Comparison of ENCODE assay signal across 26 mouse cellular contexts in genomic region chr13:9099289-9099688, GRCm38 (mm10). TPM values are rescaled to one million over a fixed set of nuclear protein-coding genes. Genes with fewer than 3 reads are reported as not detected.
DNase-seq lines count a peak whose midpoint lies in the region; ATAC-seq and TF ChIP-seq lines count a peak whose summit lies in the region.
"Had no signal": no experiment of that assay in that cellular context is flagged by ENCODE, and none has a peak within 500 bp of the region (broad histone marks: within the 10 kb centered on the region; RNA-seq: fewer than 3 reads in every experiment).

No protein-coding gene starts in this region.

- no peak for ATAC-seq in liver, postnatal 0 days
- ATAC-seq in liver, embryonic 12.5 days: no peak
- peak; percentile 35; the same call in 1 of the 2 replicates for ATAC-seq in megakaryocyte progenitor cell, adult 5-6 weeks (replicated peaks; ENCODE audit: poor library complexity)
- no peak for ATAC-seq in stomach, postnatal 0 days (ENCODE audit: low FRiP score, low TSS enrichment)
- ATAC-seq in hindbrain, embryonic 11.5 days (ENCODE audit: low FRiP score): no peak
- ATAC-seq: forebrain, embryonic 15.5 days; intestine, embryonic 16.5 days; midbrain, embryonic 16.5 days had no signal

- in situ Hi-C loops in CH12.LX (cut with MboI; ENCODE audit: low pct_ligation_motif_present, low pct_unique_long_range_greater_than_20kb, low sequenced_read_pairs): no loop called here

- no peak overlapping the region for H3K9ac ChIP-seq in liver, postnatal 0 days (replicated peaks)
- H3K9ac ChIP-seq in liver, embryonic 12.5 days: no peak overlapping the region
- no peak overlapping the region for H3K9ac ChIP-seq in CH12.LX (ENCODE audit: insufficient read depth, low read depth)
- H3K9ac ChIP-seq in stomach, postnatal 0 days (ENCODE audit: low read length): no peak overlapping the region
- H3K9ac ChIP-seq in hindbrain, embryonic 11.5 days (ENCODE audit: low read depth, low read length): no peak overlapping the region
- H3K9ac ChIP-seq: forebrain, embryonic 15.5 days; hindbrain, embryonic 14.5 days; limb, embryonic 12.5 days; neural tube, embryonic 13.5 days had no signal

- WGBS in liver, postnatal 0 days (ENCODE audit: insufficient replicate concordance): 65% methylated on average over 5 of the region's 5 CpGs
- 79% methylated on average over 5 of the region's 5 CpGs for WGBS in liver, embryonic 12.5 days (ENCODE audit: insufficient replicate concordance)
- 62% methylated on average over 5 of the region's 5 CpGs for WGBS in stomach, postnatal 0 days
- WGBS in hindbrain, embryonic 11.5 days: 72% methylated on average over 5 of the region's 5 CpGs

- no peak overlapping the region for H3K27ac ChIP-seq in liver, postnatal 0 days (ENCODE audit: low read depth)
- no peak overlapping the region for H3K27ac ChIP-seq in liver, embryonic 12.5 days
- H3K27ac ChIP-seq in CH12.LX (ENCODE audit: insufficient read depth, low read depth): no peak overlapping the region
- H3K27ac ChIP-seq in stomach, postnatal 0 days (replicated peaks): peak overlapping the region; percentile 31; the same call in 1 of the 2 replicates
- H3K27ac ChIP-seq in hindbrain, embryonic 11.5 days (ENCODE audit: low read depth, low read length): no peak overlapping the region
- H3K27ac ChIP-seq: embryonic facial prominence, embryonic 10.5 days; forebrain, embryonic 15.5 days; hindbrain, embryonic 14.5 days; layer of hippocampus, adult 2 months; limb, embryonic 12.5 days; neural tube, embryonic 13.5 days had no signal

- no peak for TF ChIP-seq POLR2A in CH12.LX (IDR thresholded peaks at IDR 0.05; ENCODE audit: low read depth, low read length)

- dilution Hi-C loops in CH12.LX (cut with MboI; ENCODE audit: extremely low pct_ligation_motif_present, extremely low pct_unique_long_range_greater_than_20kb, low sequenced_read_pairs): no loop called here

- TF ChIP-seq EP300 in liver, postnatal 0 days (IDR thresholded peaks at IDR 0.05; ENCODE audit: low read depth): no peak
- TF ChIP-seq EP300 in CH12.LX (IDR thresholded peaks at IDR 0.05; ENCODE audit: low read length): no peak
- no peak for TF ChIP-seq EP300 in stomach, postnatal 0 days (optimal IDR thresholded peaks at IDR 0.05)

- H3K4me2 ChIP-seq in liver, postnatal 0 days (ENCODE audit: low read depth, low read length): peak overlapping the region; percentile 9; the same call in 1 of the 2 replicates
- no peak overlapping the region for H3K4me2 ChIP-seq in liver, embryonic 12.5 days
- H3K4me2 ChIP-seq in CH12.LX (ENCODE audit: insufficient read depth, low read depth, poor library complexity, severe bottlenecking): no peak overlapping the region
- H3K4me2 ChIP-seq in stomach, postnatal 0 days (replicated peaks; ENCODE audit: low read depth): no peak overlapping the region
- no peak overlapping the region for H3K4me2 ChIP-seq in hindbrain, embryonic 11.5 days (replicated peaks; ENCODE audit: low read depth, low read length)
- H3K4me2 ChIP-seq: forebrain, embryonic 15.5 days; hindbrain, embryonic 14.5 days; limb, embryonic 12.5 days; neural tube, embryonic 13.5 days had no signal

- no peak for TF ChIP-seq RAD21 in CH12.LX (IDR thresholded peaks at IDR 0.05; ENCODE audit: low read depth, low read length)

- peaks cover 3% of the 10 kb centered on the region; the same call in 1 of the 2 replicates for H3K36me3 ChIP-seq in liver, postnatal 0 days (replicated peaks; ENCODE audit: insufficient read depth, low read length)
- peaks cover 19% of the 10 kb centered on the region for H3K36me3 ChIP-seq in liver, embryonic 12.5 days
- H3K36me3 ChIP-seq in CH12.LX (replicated peaks in 1 of 2; ENCODE audit: control insufficient read depth in 1 of 2, insufficient read depth in 1 of 2, low read length in 1 of 2): peaks cover 3 to 33% of the 10 kb centered on the region in 2 experiments
- no peaks in the 10 kb centered on the region for H3K36me3 ChIP-seq in stomach, postnatal 0 days (ENCODE audit: control insufficient read depth, insufficient read depth, low read length)
- H3K36me3 ChIP-seq in hindbrain, embryonic 11.5 days (ENCODE audit: control insufficient read depth, insufficient read depth, low read length): no peaks in the 10 kb centered on the region
- H3K36me3 ChIP-seq: embryonic facial prominence, embryonic 10.5 days; forebrain, embryonic 15.5 days; limb, embryonic 12.5 days; neural tube, embryonic 13.5 days had no signal

- no peak for DNase-seq in liver, postnatal 0 days
- DNase-seq in CH12.LX (ENCODE audit: extremely low read depth): peak; percentile 22
- no peak for DNase-seq in stomach, postnatal 0 days (ENCODE audit: low spot score)
- DNase-seq in thymus, adult 18-20 months: no peak
- DNase-seq in hindbrain, embryonic 11.5 days (ENCODE audit: low spot score): no peak
- DNase-seq: adrenal gland, postnatal 36 days; B cell, adult 2 months; cerebellum, adult 11 months; cerebellum, adult 9-11 months; gastrocnemius, postnatal 10 days; heart, adult 18-20 months; heart, postnatal 36 days; kidney, postnatal 25 days; lung, postnatal 36 days; thymus, postnatal 25 days had no signal

- no peaks in the 10 kb centered on the region for H3K9me3 ChIP-seq in liver, postnatal 0 days (ENCODE audit: low read length)
- H3K9me3 ChIP-seq in liver, embryonic 12.5 days (replicated peaks): no peaks in the 10 kb centered on the region
- H3K9me3 ChIP-seq in CH12.LX (replicated peaks; ENCODE audit: low read length): no peaks in the 10 kb centered on the region
- H3K9me3 ChIP-seq in stomach, postnatal 0 days (ENCODE audit: control insufficient read depth, low read length): no peaks in the 10 kb centered on the region
- H3K9me3 ChIP-seq in hindbrain, embryonic 11.5 days (ENCODE audit: control insufficient read depth, low read length): no peaks in the 10 kb centered on the region
- H3K9me3 ChIP-seq: embryonic facial prominence, embryonic 10.5 days; forebrain, embryonic 15.5 days; limb, embryonic 12.5 days; neural tube, embryonic 13.5 days had no signal

- no peaks in the 10 kb centered on the region for H3K27me3 ChIP-seq in liver, postnatal 0 days (ENCODE audit: insufficient read depth, low read length)
- H3K27me3 ChIP-seq in liver, embryonic 12.5 days (replicated peaks): no peaks in the 10 kb centered on the region
- no peaks in the 10 kb centered on the region for H3K27me3 ChIP-seq in CH12.LX (replicated peaks)
- H3K27me3 ChIP-seq in stomach, postnatal 0 days (ENCODE audit: control insufficient read depth, insufficient read depth, low read length): no peaks in the 10 kb centered on the region
- no peaks in the 10 kb centered on the region for H3K27me3 ChIP-seq in hindbrain, embryonic 11.5 days (ENCODE audit: control insufficient read depth, insufficient read depth, low read length)
- H3K27me3 ChIP-seq: forebrain, embryonic 15.5 days; limb, embryonic 12.5 days; neural tube, embryonic 13.5 days had no signal

- H3K79me2 ChIP-seq in CH12.LX (replicated peaks; ENCODE audit: control insufficient read depth, extremely low read depth, insufficient read depth, poor library complexity, severe bottlenecking): peaks cover 72% of the 10 kb centered on the region

- H3K4me1 ChIP-seq in liver, postnatal 0 days (ENCODE audit: insufficient read depth): peaks cover 33% of the 10 kb centered on the region
- H3K4me1 ChIP-seq in liver, embryonic 12.5 days: peaks cover 63% of the 10 kb centered on the region
- peaks cover 0 to 52% of the 10 kb centered on the region in 2 experiments; a peak in 2 of 4 replicates for H3K4me1 ChIP-seq in CH12.LX (ENCODE audit: control insufficient read depth in 1 of 2, insufficient read depth in 2 of 2)
- no peaks in the 10 kb centered on the region; the same call in 1 of the 2 replicates for H3K4me1 ChIP-seq in stomach, postnatal 0 days (replicated peaks; ENCODE audit: control insufficient read depth, insufficient read depth)
- no peaks in the 10 kb centered on the region for H3K4me1 ChIP-seq in hindbrain, embryonic 11.5 days (replicated peaks; ENCODE audit: control insufficient read depth, insufficient read depth, low read length)

- TF ChIP-seq CTCF in liver, postnatal 0 days (IDR thresholded peaks at IDR 0.05; ENCODE audit: low read depth): no peak
- TF ChIP-seq CTCF in CH12.LX (conservative IDR thresholded peaks at IDR 0.05 in 1 of 2, IDR thresholded peaks at IDR 0.05 in 1 of 2; ENCODE audit: low read depth in 2 of 2, low read length in 2 of 2): no peak
- TF ChIP-seq CTCF in stomach, postnatal 0 days (IDR thresholded peaks at IDR 0.05; ENCODE audit: low read depth): no peak

- H3K4me3 ChIP-seq in liver, postnatal 0 days (ENCODE audit: low read depth, low read length): no peak overlapping the region
- H3K4me3 ChIP-seq in liver, embryonic 12.5 days: no peak overlapping the region
- H3K4me3 ChIP-seq in CH12.LX (replicated peaks in 1 of 3; ENCODE audit: low read depth in 2 of 3, low read length in 2 of 3, poor library complexity in 1 of 3): no peak overlapping the region
- H3K4me3 ChIP-seq in stomach, postnatal 0 days (ENCODE audit: low read depth, low read length): no peak overlapping the region
- no peak overlapping the region for H3K4me3 ChIP-seq in hindbrain, embryonic 11.5 days (ENCODE audit: low read depth, low read length)
- H3K4me3 ChIP-seq: embryonic facial prominence, embryonic 10.5 days; forebrain, embryonic 15.5 days; layer of hippocampus, adult 2 months; limb, embryonic 12.5 days; myocyte; neural tube, embryonic 13.5 days had no signal

TF ChIP-seq in CH12.LX, 34 proteins besides CTCF, POLR2A, EP300 and RAD21:
- TF ChIP-seq JUND (conservative IDR thresholded peaks at IDR 0.05; ENCODE audit: low read depth, low read length): no peak
- TF ChIP-seq SIN3A (IDR thresholded peaks at IDR 0.05; ENCODE audit: low read length): no peak
- TF ChIP-seq MEF2A (IDR thresholded peaks at IDR 0.05; ENCODE audit: borderline replicate concordance, low read depth, low read length): no peak
- no peak for TF ChIP-seq NELFE (IDR thresholded peaks at IDR 0.05; ENCODE audit: low read depth, low read length)
TF ChIP-seq in CH12.LX: peak in this region for 0.

RNA-seq across cellular contexts. Expression of gene Larp4b, which starts 5.6 kb away (rescaled TPM):
- 17.4 and 20.3 TPM in 2 replicates for polyA plus RNA-seq in liver, postnatal 0 days (2015; fragmentation: Nextera tagmentation; extraction: Ambion mirVana)
- 39.1 and 39.3 TPM in 2 replicates for polyA plus RNA-seq in liver, embryonic 12.5 days (2016; fragmentation: Nextera tagmentation; extraction: Ambion mirVana)
- total RNA-seq in CH12.LX (2012; rRNA removed): 52.5 and 57.9 TPM in 2 replicates
- 58.3 and 65.4 TPM in 2 replicates for total RNA-seq in CH12.LX (2014; rRNA removed)
- 52.3 and 63.3 TPM in 2 replicates for polyA plus RNA-seq in CH12.LX (2012; ENCODE audit: insufficient read length, low read depth)
- 77.1 and 82.9 TPM in 2 replicates for total RNA-seq in megakaryocyte progenitor cell, adult 5-6 weeks (2015)
- 73.3 and 90.9 TPM in 2 replicates for total RNA-seq in megakaryocyte progenitor cell, adult 5-6 weeks (2017)
- 28.4 and 29.0 TPM in 2 replicates for polyA plus RNA-seq in stomach, postnatal 0 days (2015; fragmentation: Nextera tagmentation; extraction: Ambion mirVana)
- polyA plus RNA-seq in hindbrain, embryonic 11.5 days (2014; fragmentation: Nextera tagmentation; extraction: Ambion mirVana): 35.3 and 36.0 TPM in 2 replicates
